Mouse (Mus musculus): ENCODE measurements around the gene Fcamr.

DNA sequence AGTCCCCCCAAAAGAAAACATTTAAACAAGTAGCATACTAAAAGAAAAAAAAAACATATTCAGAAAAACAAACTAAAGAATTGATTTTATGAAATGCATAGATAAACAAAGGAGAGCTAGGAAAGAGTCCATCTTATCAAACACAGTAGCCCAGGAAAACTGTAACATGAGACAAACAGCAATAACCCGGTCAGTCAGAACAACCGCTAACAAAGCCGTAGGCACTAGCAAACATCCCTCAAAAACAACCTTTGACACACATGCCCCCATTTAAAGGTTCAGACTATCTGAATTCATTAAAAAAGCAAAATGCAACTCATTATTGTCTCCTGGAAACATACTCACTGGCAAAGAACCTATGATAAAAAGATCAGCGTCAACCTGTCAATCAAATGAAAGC is 56.8 kb downstream of the Fcamr start:
- TF ChIP-seq FLI1 (IDR thresholded peaks at IDR 0.05; ENCODE audit: low read length) (no peak), GATA1 (IDR thresholded peaks at IDR 0.05; ENCODE audit: borderline replicate concordance, low read length) (no peak)

Data from megakaryocyte, embryonic 14.5 days (primary cell).